Mouse (Mus musculus) CH12.LX (cell line): ENCODE data around the gene Napsa.

Experiments
- CHD1 ChIP-seq: IDR thresholded peaks from 2 replicates; pipeline ENCODE4 v1.6.1; 2012; ENCODE audit warnings: low read depth, low read length, improper control_type of control experiment, inconsistent platforms
- CTCF ChIP-seq, 2 experiments: IDR thresholded peaks in 1 of 2; conservative IDR thresholded peaks in 1 of 2; 2 replicates each; pipeline ENCODE4 v1.5.1; 2011 to 2012; ENCODE audit warnings: low read depth in 2 of 2, low read length in 2 of 2, improper control_type of control experiment in 1 of 2, inconsistent platforms in 1 of 2, mild to moderate bottlenecking in 1 of 2, moderate library complexity in 1 of 2
- JUND ChIP-seq: conservative IDR thresholded peaks from 2 replicates; pipeline ENCODE4 v1.6.1; 2011; ENCODE audit warnings: low read depth, low read length, improper control_type of control experiment
- MAFK ChIP-seq: IDR thresholded peaks from 2 replicates; pipeline ENCODE4 v1.6.1; 2011; ENCODE audit warnings: low read length, improper control_type of control experiment; ENCODE audit not compliant: insufficient replicate concordance
- NRF1 ChIP-seq: IDR thresholded peaks from 2 replicates; pipeline ENCODE4 v1.6.1; 2014; ENCODE audit warnings: low read depth, mild to moderate bottlenecking, inconsistent platforms, low read length, improper control_type of control experiment, moderate library complexity
- POLR2A ChIP-seq: IDR thresholded peaks from 2 replicates; pipeline ENCODE4 v1.6.1; 2011; ENCODE audit warnings: low read depth, mild to moderate bottlenecking, improper control_type of control experiment, low read length
- USF2 ChIP-seq: conservative IDR thresholded peaks from 2 replicates; pipeline ENCODE4 v1.6.1; 2011; ENCODE audit warnings: low read depth, low read length, improper control_type of control experiment

- TF ChIP-seq CTCF (conservative IDR thresholded peaks at IDR 0.05 in 1 of 2, IDR thresholded peaks at IDR 0.05 in 1 of 2; ENCODE audit: low read depth in 2 of 2, low read length in 2 of 2) (no peak; a peak in 1 of 4 replicates), POLR2A (no peak), USF2 (no peak), MAFK (no peak), JUND (no peak), NRF1 (no peak), CHD1 (no peak)
These were observed 38.5 kb upstream of the Napsa start for GRCm38 (mm10) chr7:44533746-44534045.
